Mouse (Mus musculus): ENCODE measurements at regions not wholly inside any gene's neighbourhood (a gene's known extent, or its start where the extent isn't known, plus 50 kb on each side); places are given as distances from the start of the nearest gene placed in this dataset.

DNA sequence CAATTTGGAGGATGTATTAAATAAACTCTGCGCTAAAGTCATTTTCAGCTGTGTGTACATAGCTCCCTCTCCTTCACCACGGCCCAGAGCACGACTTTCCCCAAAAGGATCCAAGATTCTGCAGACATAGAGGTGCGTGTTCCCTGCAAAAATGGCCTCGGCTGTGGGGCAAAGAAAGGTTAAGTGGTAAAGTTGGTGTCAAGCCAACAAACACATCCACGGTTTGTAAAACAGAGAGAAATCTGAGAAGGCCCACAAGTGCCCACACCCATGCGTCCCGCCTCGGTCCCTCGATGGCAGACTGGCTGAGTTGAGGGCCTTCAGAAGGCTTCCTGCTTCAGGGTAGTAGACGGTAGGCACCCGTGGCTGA is 147.9 kb downstream of the Hlx start (continued):
- TF ChIP-seq TBP (IDR thresholded peaks at IDR 0.05; ENCODE audit: low read depth, low read length): no peak
- no peak for TF ChIP-seq UBTF (IDR thresholded peaks at IDR 0.05; ENCODE audit: borderline replicate concordance, insufficient read depth, low read depth, low read length)

DNA sequence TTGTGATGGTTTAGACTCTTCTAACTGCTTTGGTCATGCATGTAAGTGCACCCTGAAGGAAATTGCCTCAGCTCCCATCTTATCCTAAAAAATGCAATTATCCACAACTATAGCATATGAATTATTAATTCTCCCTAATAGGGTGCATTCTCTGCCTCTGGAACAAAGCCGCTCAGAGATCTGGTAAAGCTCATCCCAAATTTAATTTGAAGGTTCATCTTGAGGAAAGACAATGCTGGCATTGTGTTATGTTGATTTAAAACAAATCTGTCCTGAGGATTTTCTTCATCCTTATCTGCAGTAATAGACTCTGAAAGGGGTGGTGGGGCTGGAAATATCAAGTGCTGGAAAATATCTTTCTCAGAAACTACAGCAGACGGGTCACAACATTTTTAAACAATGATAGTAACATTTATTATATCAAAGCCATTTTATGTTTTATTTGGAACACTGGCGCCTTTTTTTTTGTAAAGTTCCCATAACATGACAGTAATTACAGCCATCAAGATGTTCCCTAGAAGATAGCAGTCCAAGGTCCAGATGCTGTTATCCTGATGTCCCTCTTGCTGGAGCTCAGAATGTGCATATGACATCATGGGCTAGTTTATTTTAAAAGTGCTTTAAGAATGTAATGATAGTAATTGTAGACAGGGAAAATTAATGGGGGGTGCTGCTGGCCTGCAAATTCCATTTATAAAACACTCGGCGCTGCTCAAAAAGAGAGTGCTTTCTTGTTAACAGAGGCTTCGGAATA is 148.5 kb downstream of the Hlx start:
- H3K9me3 ChIP-seq (replicated peaks; ENCODE audit: insufficient read depth, low read length): no peaks in the 10 kb centered on the region
- H3K4me3 ChIP-seq (ENCODE audit: control insufficient read depth in 1 of 2, insufficient read depth in 1 of 2, low read depth in 2 of 2, low read length in 2 of 2): no peak overlapping the region
- DNase-seq (ENCODE audit: low read depth, low spot score): no peak
- H3K27me3 ChIP-seq (ENCODE audit: control insufficient read depth in 1 of 2, insufficient read depth in 2 of 2, low read length in 2 of 2): 0 out of 4 replicates have a peak, but pooled peaks cover 0 to 1% of the 10 kb centered on the region in 2 experiments
- H3K9ac ChIP-seq (ENCODE audit: control insufficient read depth, low read depth, low read length, poor library complexity, severe bottlenecking): no peak overlapping the region
- TF ChIP-seq CHD1 (IDR thresholded peaks at IDR 0.05; ENCODE audit: low read depth, low read length): no peak
- no peak for TF ChIP-seq NELFE (IDR thresholded peaks at IDR 0.05; ENCODE audit: low read depth, low read length)
- no peak for TF ChIP-seq MAX (IDR thresholded peaks at IDR 0.05; ENCODE audit: low read length)
- TF ChIP-seq MAFK (IDR thresholded peaks at IDR 0.05; ENCODE audit: borderline replicate concordance, low read depth, low read length): no peak
- no peaks in the 10 kb centered on the region for H3K36me3 ChIP-seq (ENCODE audit: control insufficient read depth in 1 of 2, insufficient read depth in 2 of 2, low read length in 2 of 2)
- H3K79me2 ChIP-seq (ENCODE audit: control insufficient read depth, insufficient read depth, low read length, poor library complexity): no peaks in the 10 kb centered on the region
- H3K4me1 ChIP-seq (ENCODE audit: control insufficient read depth in 1 of 2, insufficient read depth in 2 of 2, low read length in 2 of 2): no peaks in the 10 kb centered on the region
- H3K27ac ChIP-seq (ENCODE audit: control insufficient read depth, low read depth, low read length): no peak overlapping the region

DNA sequence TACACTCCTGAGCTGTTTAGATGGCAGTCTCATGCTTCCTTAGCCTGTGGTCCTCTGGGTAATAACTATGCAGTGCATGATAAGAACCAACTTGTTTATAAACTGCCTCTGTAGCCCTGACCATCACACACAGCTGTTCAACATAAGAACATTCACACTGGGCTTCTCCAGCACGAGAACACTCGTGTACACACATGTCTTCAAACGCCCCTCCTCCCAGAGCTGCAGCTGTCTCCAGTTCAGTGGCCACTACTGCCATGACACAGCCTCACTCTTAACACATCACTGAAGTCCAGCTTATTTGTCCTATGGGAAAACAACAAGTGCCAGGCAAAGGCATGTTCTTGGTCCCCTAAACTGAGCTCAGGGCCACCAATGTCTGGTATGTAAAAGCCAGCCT is 152.9 kb downstream of the Hlx start:
- H3K27me3 ChIP-seq (ENCODE audit: control insufficient read depth in 1 of 2, insufficient read depth in 2 of 2, low read length in 2 of 2): no peaks in the 10 kb centered on the region
- no peaks in the 10 kb centered on the region for H3K79me2 ChIP-seq (ENCODE audit: control insufficient read depth, insufficient read depth, low read length, poor library complexity)
- H3K9me3 ChIP-seq (replicated peaks; ENCODE audit: insufficient read depth, low read length): no peaks in the 10 kb centered on the region
- H3K27ac ChIP-seq (ENCODE audit: control insufficient read depth, low read depth, low read length): no peak overlapping the region
- TF ChIP-seq MYB (IDR thresholded peaks at IDR 0.05; ENCODE audit: low read depth, low read length) (no peak), HCFC1 (IDR thresholded peaks at IDR 0.05; ENCODE audit: low read depth, low read length) (no peak), MEF2A (IDR thresholded peaks at IDR 0.05; ENCODE audit: extremely low read depth, insufficient replicate concordance, low read depth, low read length, poor library complexity, severe bottlenecking) (no peak)
- no peak overlapping the region for H3K4me3 ChIP-seq (ENCODE audit: control insufficient read depth in 1 of 2, insufficient read depth in 1 of 2, low read depth in 2 of 2, low read length in 2 of 2)
- no peaks in the 10 kb centered on the region for H3K4me1 ChIP-seq (ENCODE audit: control insufficient read depth in 1 of 2, insufficient read depth in 2 of 2, low read length in 2 of 2)
- H3K9ac ChIP-seq (ENCODE audit: control insufficient read depth, low read depth, low read length, poor library complexity, severe bottlenecking): no peak overlapping the region
- no peak for DNase-seq (ENCODE audit: low read depth, low spot score)
- H3K36me3 ChIP-seq (ENCODE audit: control insufficient read depth in 1 of 2, insufficient read depth in 2 of 2, low read length in 2 of 2): no peaks in the 10 kb centered on the region

- Histone ChIP-seq H3K9ac (ENCODE audit: control insufficient read depth, low read depth, low read length, poor library complexity, severe bottlenecking) (no peak overlapping the region), H3K4me1 (ENCODE audit: control insufficient read depth in 1 of 2, insufficient read depth in 2 of 2, low read length in 2 of 2) (no peaks in the 10 kb centered on the region)
- no peak for DNase-seq (ENCODE audit: low read depth, low spot score)
These were observed 155.9 kb downstream of the Hlx start for GRCm38 (mm10) chr1:184576527-184576926.

More at GRCm38 (mm10) chr1:184576527-184576926, 155.9 kb downstream of the Hlx start:
- Histone ChIP-seq H3K4me3 (ENCODE audit: control insufficient read depth in 1 of 2, insufficient read depth in 1 of 2, low read depth in 2 of 2, low read length in 2 of 2) (no peak overlapping the region), H3K27me3 (ENCODE audit: control insufficient read depth in 1 of 2, insufficient read depth in 2 of 2, low read length in 2 of 2) (no peaks in the 10 kb centered on the region), H3K79me2 (ENCODE audit: control insufficient read depth, insufficient read depth, low read length, poor library complexity) (no peaks in the 10 kb centered on the region), H3K36me3 (ENCODE audit: control insufficient read depth in 1 of 2, insufficient read depth in 2 of 2, low read length in 2 of 2) (no peaks in the 10 kb centered on the region), H3K27ac (ENCODE audit: control insufficient read depth, low read depth, low read length) (no peak overlapping the region), H3K9me3 (replicated peaks; ENCODE audit: insufficient read depth, low read length) (no peaks in the 10 kb centered on the region)
- TF ChIP-seq EP300 (IDR thresholded peaks at IDR 0.05; ENCODE audit: low read depth in 1 of 2, low read length in 2 of 2) (no peak), USF2 (IDR thresholded peaks at IDR 0.05; ENCODE audit: borderline replicate concordance in 1 of 2, insufficient read depth in 1 of 2, low read depth in 1 of 2, low read length in 2 of 2) (no peak), ELF1 (IDR thresholded peaks at IDR 0.05; ENCODE audit: low read depth, low read length) (no peak), MYC (IDR thresholded peaks at IDR 0.05; ENCODE audit: low read depth, low read length) (no peak), RAD21 (IDR thresholded peaks at IDR 0.05; ENCODE audit: low read depth, low read length) (no peak), MAZ (IDR thresholded peaks at IDR 0.05; ENCODE audit: low read depth, low read length) (no peak), TBP (IDR thresholded peaks at IDR 0.05; ENCODE audit: low read depth, low read length) (no peak), MXI1 (IDR thresholded peaks at IDR 0.05; ENCODE audit: low read depth, low read length) (no peak), USF1 (IDR thresholded peaks at IDR 0.05; ENCODE audit: low read depth, low read length) (no peak), GATA1 (IDR thresholded peaks at IDR 0.05; ENCODE audit: low read depth, low read length) (no peak)

All from MEL (cell line).